Mouse (Mus musculus) embryonic fibroblast, embryonic 13.5 days (primary cell): ENCODE results near the gene Phldb3. TPM values are rescaled to one million over a fixed set of nuclear protein-coding genes. Genes with fewer than 3 reads are reported as not detected.

Experiments used
- H3K27ac ChIP-seq: 2 replicates; pipeline ENCODE4 v1.5.1; 2012; ENCODE audit warnings: low read length, control low read depth, inconsistent platforms; ENCODE audit not compliant: insufficient read depth
- H3K4me1 ChIP-seq: 2 replicates; pipeline ENCODE4 v1.6.1; 2011; ENCODE audit warnings: low read length; ENCODE audit not compliant: control insufficient read depth, insufficient read depth
- H3K4me3 ChIP-seq: 2 replicates; pipeline ENCODE4 v1.5.1; 2011; ENCODE audit warnings: mild to moderate bottlenecking, control low read depth, low read length; ENCODE audit not compliant: insufficient read depth
- CTCF ChIP-seq: IDR thresholded peaks from 2 replicates; pipeline ENCODE4 v1.5.1; 2011; ENCODE audit warnings: mild to moderate bottlenecking, control low read depth, low read length, moderate library complexity, borderline replicate concordance; ENCODE audit not compliant: insufficient read depth
- POLR2A ChIP-seq: IDR thresholded peaks from 2 replicates; pipeline ENCODE4 v1.6.1; 2011; ENCODE audit warnings: low read depth, mild to moderate bottlenecking, control low read depth, low read length, moderate library complexity
- polyA plus RNA-seq: library from polyadenylated mRNA; stranded (reverse); fragments of >200 nt; gene quantifications from 2 replicates; pipeline ENCODE4 v1.2.4, GENCODE M21; 2011; ENCODE audit warnings: low read depth; ENCODE audit not compliant: missing spikeins, insufficient read length

Gene Phldb3
- polyA plus RNA-seq, 1 experiment = 0.76 TPM

GRCm38 (mm10) chr7:24593621-24594308 lies 16.8 kb upstream of the Phldb3 start:
- H3K27ac ChIP-seq = no peak overlapping the region
- H3K4me3 ChIP-seq = peak overlapping the region; percentile 78
- H3K4me1 ChIP-seq = 0 out of 2 replicates have a peak, but pooled peaks cover 2% of the 10 kb centered on the region
- TF ChIP-seq POLR2A = peak; percentile 92
- TF ChIP-seq CTCF = no peak

- 0 out of 2 replicates have a peak, but pooled peaks cover 2% of the 10 kb centered on the region for H3K4me1 ChIP-seq
- H3K4me3 ChIP-seq = peak overlapping the region; percentile 78
- H3K27ac ChIP-seq = no peak overlapping the region
- TF ChIP-seq CTCF = no peak
- TF ChIP-seq POLR2A = no peak
Measured at GRCm38 (mm10) chr7:24594309-24594803, 16.2 kb upstream of the Phldb3 start.

- TF ChIP-seq CTCF = no peak
- no peak for TF ChIP-seq POLR2A
- Histone ChIP-seq H3K4me1 (0 out of 2 replicates have a peak, but pooled peaks cover 2% of the 10 kb centered on the region), H3K4me3 (no peak overlapping the region), H3K27ac (no peak overlapping the region)
Measured at GRCm38 (mm10) chr7:24595464-24595863, 15.1 kb upstream of the Phldb3 start.

GRCm38 (mm10) chr7:24598121-24598520 lies 12.4 kb upstream of the Phldb3 start:
- 0 out of 2 replicates have a peak, but pooled peaks cover 2% of the 10 kb centered on the region for H3K4me1 ChIP-seq
- H3K27ac ChIP-seq = no peak overlapping the region
- no peak overlapping the region for H3K4me3 ChIP-seq
- TF ChIP-seq POLR2A (no peak), CTCF (no peak)

GRCm38 (mm10) chr7:24599211-24600067 lies 11.1 kb upstream of the Phldb3 start:
- Histone ChIP-seq H3K4me1 (no peaks in the 10 kb centered on the region), H3K27ac (peak overlapping the region; percentile 43; the same call in 1 of the 2 replicates), H3K4me3 (no peak overlapping the region)
- no peak for TF ChIP-seq POLR2A
- no peak for TF ChIP-seq CTCF

- Histone ChIP-seq H3K4me1 (no peaks in the 10 kb centered on the region), H3K4me3 (no peak overlapping the region), H3K27ac (no peak overlapping the region)
- TF ChIP-seq CTCF (peak; percentile 100), POLR2A (no peak)
Measured at GRCm38 (mm10) chr7:24600941-24601597, 9.5 kb upstream of the Phldb3 start.

GRCm38 (mm10) chr7:24605561-24605960 lies 5.0 kb upstream of the Phldb3 start:
- no peak overlapping the region for H3K4me3 ChIP-seq
- no peak overlapping the region for H3K27ac ChIP-seq
- no peaks in the 10 kb centered on the region for H3K4me1 ChIP-seq
- TF ChIP-seq CTCF (no peak), POLR2A (no peak)

GRCm38 (mm10) chr7:24606046-24606445 lies 4.5 kb upstream of the Phldb3 start:
- no peak for TF ChIP-seq CTCF
- no peak for TF ChIP-seq POLR2A
- no peak overlapping the region for H3K4me3 ChIP-seq

DNA sequence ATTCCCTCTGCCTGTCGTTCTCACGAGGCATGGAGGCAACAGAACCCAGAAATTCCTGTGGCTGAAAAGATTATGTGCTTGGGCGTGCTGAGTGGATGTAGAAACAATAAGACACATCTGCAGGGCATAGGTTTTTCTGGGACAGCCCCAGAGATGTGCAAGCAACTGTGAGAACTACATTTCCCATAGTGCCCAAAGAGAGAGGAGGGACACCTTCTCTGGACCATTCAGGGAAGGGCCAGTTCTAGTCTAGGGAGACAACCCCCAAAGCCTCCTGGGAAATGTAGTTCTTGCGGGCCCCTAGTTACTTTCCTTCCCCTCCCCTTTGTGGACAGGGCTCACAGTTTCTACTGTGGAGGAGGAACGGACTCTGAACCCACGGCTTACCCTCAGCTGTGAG lies 2.5 kb upstream of the Phldb3 start:
- no peak overlapping the region for H3K4me3 ChIP-seq
- no peak overlapping the region for H3K27ac ChIP-seq
- no peak for TF ChIP-seq POLR2A
- no peak for TF ChIP-seq CTCF
- no peaks in the 10 kb centered on the region for H3K4me1 ChIP-seq

More at GRCm38 (mm10) chr7:24606046-24606445, 4.5 kb upstream of the Phldb3 start:
- no peak overlapping the region for H3K27ac ChIP-seq
- H3K4me1 ChIP-seq = no peaks in the 10 kb centered on the region

- TF ChIP-seq POLR2A (no peak), CTCF (no peak)
- Histone ChIP-seq H3K27ac (no peak overlapping the region), H3K4me1 (no peaks in the 10 kb centered on the region), H3K4me3 (no peak overlapping the region)
Measured at GRCm38 (mm10) chr7:24608561-24608960, 2.0 kb upstream of the Phldb3 start.
